Mouse (Mus musculus) CH12.LX (cell line): Measurements from ENCODE around the gene 2610301B20Rik. TPM values are rescaled to one million over a fixed set of nuclear protein-coding genes. Genes with fewer than 3 reads are reported as not detected.

ENCODE experiments used
- DNase-seq: peaks from one replicate; pipeline ENCODE4 v3.0.0-alpha.2; 2013; ENCODE audit errors: extremely low read depth
- H3K27ac ChIP-seq: 2 replicates; pipeline ENCODE4 v1.5.1; 2012; ENCODE audit warnings: low read depth, mild to moderate bottlenecking, control low read depth, moderate library complexity; ENCODE audit not compliant: insufficient read depth
- H3K27me3 ChIP-seq: replicated peaks from 2 replicates; pipeline ENCODE3; 2012; ENCODE audit warnings: inconsistent platforms
- H3K36me3 ChIP-seq, 2 experiments: replicated peaks in 1 of 2; 2 replicates each; pipeline versions ENCODE3 to v1.6.1; 2012; ENCODE audit warnings: inconsistent platforms in 1 of 2, low read length in 1 of 2, mild to moderate bottlenecking in 1 of 2, mixed read lengths in 1 of 2, moderate library complexity in 1 of 2; ENCODE audit not compliant: control insufficient read depth in 1 of 2, insufficient read depth in 1 of 2
- H3K4me1 ChIP-seq, 2 experiments: 2 replicates each; pipeline ENCODE4 v1.6.1; 2012; ENCODE audit warnings: inconsistent platforms in 1 of 2, moderate library complexity in 1 of 2; ENCODE audit not compliant: insufficient read depth in 2 of 2, control insufficient read depth in 1 of 2
- H3K4me2 ChIP-seq: 2 replicates; pipeline ENCODE4 v1.6.1; 2012; ENCODE audit warnings: low read depth, mild to moderate bottlenecking, control low read depth; ENCODE audit not compliant: poor library complexity, insufficient read depth, severe bottlenecking
- H3K4me3 ChIP-seq, 3 experiments: fragments of 150-350 bp in 1 of 3; sonication (generic) in 1 of 3; replicated peaks in 1 of 3; 2 replicates each; pipeline versions ENCODE3 to v1.5.1; 2011 to 2012; ENCODE audit warnings: low read depth in 2 of 3, low read length in 2 of 3, mild to moderate bottlenecking in 2 of 3, moderate library complexity in 2 of 3, control low read depth in 1 of 3, improper control_type of control experiment in 1 of 3, inconsistent platforms in 1 of 3, mixed read lengths in 1 of 3; ENCODE audit not compliant: poor library complexity in 1 of 3
- H3K79me2 ChIP-seq: replicated peaks from 2 replicates; pipeline ENCODE4 v1.6.1; 2012; ENCODE audit warnings: mild to moderate bottlenecking, moderate library complexity; ENCODE audit not compliant: control insufficient read depth, poor library complexity, insufficient read depth, severe bottlenecking; ENCODE audit errors: extremely low read depth
- H3K9ac ChIP-seq: 2 replicates; pipeline ENCODE4 v1.6.1; 2012; ENCODE audit warnings: low read depth, mild to moderate bottlenecking, control low read depth, moderate library complexity; ENCODE audit not compliant: insufficient read depth
- H3K9me3 ChIP-seq: replicated peaks from 2 replicates; pipeline ENCODE3; 2012; ENCODE audit warnings: low read length, inconsistent platforms, mixed read lengths
- BHLHE40 ChIP-seq: IDR thresholded peaks from 2 replicates; pipeline ENCODE4 v1.6.1; 2011; ENCODE audit warnings: mild to moderate bottlenecking, low read depth, low read length, improper control_type of control experiment
- CHD2 ChIP-seq: IDR thresholded peaks from 2 replicates; pipeline ENCODE4 v1.6.1; 2011; ENCODE audit warnings: low read length, improper control_type of control experiment
- E2F4 ChIP-seq: IDR thresholded peaks from 2 replicates; pipeline ENCODE4 v1.6.1; 2011; ENCODE audit warnings: low read depth, low read length, improper control_type of control experiment; ENCODE audit not compliant: insufficient replicate concordance
- ELF1 ChIP-seq: IDR thresholded peaks from 2 replicates; pipeline ENCODE4 v1.6.1; 2014; ENCODE audit warnings: low read depth, mild to moderate bottlenecking, inconsistent platforms, low read length, improper control_type of control experiment
- IRF4 ChIP-seq: IDR thresholded peaks from 2 replicates; pipeline ENCODE4 v1.6.1; 2014; ENCODE audit warnings: low read depth, mild to moderate bottlenecking, inconsistent platforms, low read length, improper control_type of control experiment
- JUND ChIP-seq: conservative IDR thresholded peaks from 2 replicates; pipeline ENCODE4 v1.6.1; 2011; ENCODE audit warnings: low read depth, low read length, improper control_type of control experiment
- KAT2A ChIP-seq: IDR thresholded peaks from 2 replicates; pipeline ENCODE4 v1.6.1; 2012; ENCODE audit warnings: low read length, improper control_type of control experiment, inconsistent platforms; ENCODE audit not compliant: insufficient replicate concordance
- MAZ ChIP-seq: IDR thresholded peaks from 2 replicates; pipeline ENCODE4 v1.6.1; 2012; ENCODE audit warnings: low read depth, mild to moderate bottlenecking, inconsistent platforms, low read length, improper control_type of control experiment, moderate library complexity
- MXI1 ChIP-seq: IDR thresholded peaks from 2 replicates; pipeline ENCODE4 v1.6.1; 2011; ENCODE audit warnings: mild to moderate bottlenecking, low read depth, low read length, improper control_type of control experiment
- MYC ChIP-seq: IDR thresholded peaks from 2 replicates; pipeline ENCODE4 v1.6.1; 2011; ENCODE audit warnings: low read depth, mild to moderate bottlenecking, improper control_type of control experiment, low read length
- NRF1 ChIP-seq: IDR thresholded peaks from 2 replicates; pipeline ENCODE4 v1.6.1; 2014; ENCODE audit warnings: low read depth, mild to moderate bottlenecking, inconsistent platforms, low read length, improper control_type of control experiment, moderate library complexity
- POLR2A ChIP-seq: IDR thresholded peaks from 2 replicates; pipeline ENCODE4 v1.6.1; 2011; ENCODE audit warnings: low read depth, mild to moderate bottlenecking, improper control_type of control experiment, low read length
- POLR2AphosphoS2 ChIP-seq: IDR thresholded peaks from 2 replicates; pipeline ENCODE4 v1.6.1; 2011; ENCODE audit warnings: low read depth, low read length, improper control_type of control experiment
- RAD21 ChIP-seq: IDR thresholded peaks from 2 replicates; pipeline ENCODE4 v1.6.1; 2011; ENCODE audit warnings: low read depth, mild to moderate bottlenecking, low read length, improper control_type of control experiment, moderate library complexity
- TBP ChIP-seq: conservative IDR thresholded peaks from 2 replicates; pipeline ENCODE4 v1.6.1; 2011; ENCODE audit warnings: low read depth, low read length, improper control_type of control experiment
- UBTF ChIP-seq: IDR thresholded peaks from 2 replicates; pipeline ENCODE4 v1.6.1; 2012; ENCODE audit warnings: low read depth, mild to moderate bottlenecking, inconsistent platforms, low read length, improper control_type of control experiment, moderate library complexity
- USF2 ChIP-seq: conservative IDR thresholded peaks from 2 replicates; pipeline ENCODE4 v1.6.1; 2011; ENCODE audit warnings: low read depth, low read length, improper control_type of control experiment
- ZC3H11A ChIP-seq: IDR thresholded peaks from 2 replicates; pipeline ENCODE4 v1.6.1; 2012; ENCODE audit warnings: low read depth, mild to moderate bottlenecking, inconsistent platforms, low read length, improper control_type of control experiment
- ZKSCAN1 ChIP-seq: IDR thresholded peaks from 2 replicates; pipeline ENCODE4 v1.6.1; 2012; ENCODE audit warnings: low read depth, inconsistent platforms, low read length, improper control_type of control experiment, borderline replicate concordance
- ZMIZ1 ChIP-seq: IDR thresholded peaks from 2 replicates; pipeline ENCODE4 v1.6.1; 2012; ENCODE audit warnings: low read depth, mild to moderate bottlenecking, inconsistent platforms, low read length, improper control_type of control experiment
- ZNF384 ChIP-seq: IDR thresholded peaks from 2 replicates; pipeline ENCODE4 v1.6.1; 2012; ENCODE audit warnings: low read depth, low read length, improper control_type of control experiment, inconsistent platforms
- dilution Hi-C: fragments of 300-500 bp; cut with MboI; formaldehyde crosslinking; loops from 2 replicates; pipeline ENCODE4 v1.14.3; 2020; ENCODE audit warnings: low sequenced_read_pairs; ENCODE audit not compliant: extremely low pct_unique_long_range_greater_than_20kb, extremely low pct_ligation_motif_present
- in situ Hi-C: fragments of 300-500 bp; cut with MboI; formaldehyde crosslinking; loops from 3 replicates; pipeline ENCODE4 v1.14.3; 2019; ENCODE audit warnings: low sequenced_read_pairs, low pct_ligation_motif_present, low pct_unique_long_range_greater_than_20kb, mixed read lengths
- polyA plus RNA-seq: library from polyadenylated mRNA; unstranded; fragments of >175 nt; gene quantifications from 2 replicates; pipeline ENCODE4 v1.2.1, GENCODE M21; 2012; ENCODE audit warnings: low read depth; ENCODE audit not compliant: insufficient read length
- total RNA-seq, 2 experiments: library from RNA; depleted of rRNA; stranded (reverse); fragments of 300-350 nt in 1 of 2; fragments of >200 nt in 1 of 2; gene quantifications; 2 replicates each; pipeline ENCODE4 v1.2.3; 2012 to 2014

Gene 2610301B20Rik
- total and polyA plus RNA-seq, 3 experiments = 7.9 to 27.4 (median 22.5) TPM

DNA sequence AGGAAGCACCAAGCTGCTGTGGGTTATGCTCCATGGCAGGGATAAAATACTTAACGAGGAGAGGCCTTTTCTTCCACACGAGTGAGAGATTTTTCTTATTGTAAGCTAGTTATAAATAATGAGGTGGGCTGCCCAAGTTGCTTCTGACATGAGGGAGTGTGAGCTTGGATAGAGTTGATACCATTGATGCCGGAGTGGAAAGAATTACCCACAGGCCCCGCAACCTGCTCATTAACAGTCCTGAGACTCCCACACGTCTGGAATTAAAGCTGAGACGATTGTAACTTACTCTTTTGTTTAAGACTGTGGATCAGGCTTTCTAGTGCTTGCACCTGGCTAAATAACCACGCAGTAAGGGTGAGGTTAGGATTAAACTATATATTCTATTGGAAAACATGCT is 24.5 kb upstream of the 2610301B20Rik start:
- Histone ChIP-seq H3K4me3 (no peak overlapping the region), H3K9me3 (peaks cover 2% of the 10 kb centered on the region), H3K4me2 (no peak overlapping the region), H3K27me3 (no peaks in the 10 kb centered on the region), H3K9ac (no peak overlapping the region), H3K79me2 (no peaks in the 10 kb centered on the region), H3K27ac (no peak overlapping the region), H3K4me1 (no peaks in the 10 kb centered on the region), H3K36me3 (no peaks in the 10 kb centered on the region)
- TF ChIP-seq CHD2 (no peak), BHLHE40 (no peak), RAD21 (no peak), ZMIZ1 (no peak), IRF4 (no peak), POLR2A (no peak), ZNF384 (no peak), ZC3H11A (no peak), MAZ (no peak), POLR2AphosphoS2 (no peak), E2F4 (no peak), MXI1 (no peak), JUND (no peak), UBTF (no peak), ZKSCAN1 (no peak), NRF1 (no peak), USF2 (no peak)
- dilution Hi-C loops (no loop called here), in situ Hi-C loops (no loop called here)
- DNase-seq = no peak

DNA sequence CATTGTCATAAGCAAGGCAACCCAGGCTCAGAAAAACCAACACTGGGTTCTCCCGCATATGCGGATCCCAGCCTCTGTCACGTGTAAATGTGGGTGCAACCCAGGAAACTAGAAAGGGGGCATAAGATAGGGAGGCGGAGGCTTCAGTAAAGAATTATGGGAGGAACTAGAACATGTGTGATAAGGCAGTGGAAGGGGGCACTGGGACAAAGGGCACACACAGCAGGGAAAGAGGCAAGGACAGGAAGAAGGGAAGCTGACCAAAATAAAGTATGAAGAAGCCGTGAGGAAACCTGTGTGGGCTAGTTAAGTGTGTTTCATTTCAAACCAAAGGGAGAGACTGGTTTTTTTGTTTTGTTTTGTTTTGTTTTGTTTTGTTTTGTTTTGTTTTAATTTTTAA is 23.3 kb upstream of the 2610301B20Rik start:
- H3K27me3 ChIP-seq = no peaks in the 10 kb centered on the region
- H3K79me2 ChIP-seq = no peaks in the 10 kb centered on the region
- in situ Hi-C loops (no loop called here), dilution Hi-C loops (no loop called here)
- H3K4me2 ChIP-seq = peak overlapping the region; percentile 29; the same call in 1 of the 2 replicates
- peaks cover 2% of the 10 kb centered on the region for H3K9me3 ChIP-seq
- H3K4me3 ChIP-seq = no peak overlapping the region
- DNase-seq = no peak
- no peaks in the 10 kb centered on the region for H3K4me1 ChIP-seq
- H3K9ac ChIP-seq = no peak overlapping the region
- TF ChIP-seq CHD2 = no peak
- TF ChIP-seq MYC = no peak
- no peak for TF ChIP-seq ZC3H11A
- no peak for TF ChIP-seq TBP
- TF ChIP-seq ZMIZ1 = no peak
- TF ChIP-seq KAT2A = no peak
- no peak for TF ChIP-seq ELF1
- no peak overlapping the region for H3K27ac ChIP-seq
- no peaks in the 10 kb centered on the region for H3K36me3 ChIP-seq
